Mouse (Mus musculus): ENCODE measurements around the gene Gm5447. TPM values are rescaled to one million over a fixed set of nuclear protein-coding genes. Genes with fewer than 3 reads are reported as not detected.

Gene Gm5447
- total and polyA plus RNA-seq, 2 experiments from 2014 or later: not detected

- DNase-seq (ENCODE audit: low spot score) (no peak), ATAC-seq (ENCODE audit: low FRiP score) (no peak)
- no peak for TF ChIP-seq CTCF (IDR thresholded peaks at IDR 0.05)
- H3K4me1 ChIP-seq (ENCODE audit: insufficient read depth, low read length): no peaks in the 10 kb centered on the region
- H3K4me3 ChIP-seq (ENCODE audit: low read depth, low read length): no peak overlapping the region
- no peaks in the 10 kb centered on the region for H3K9me3 ChIP-seq (ENCODE audit: low read length)
- H3K9ac ChIP-seq (replicated peaks; ENCODE audit: low read length, poor library complexity, severe bottlenecking): no peak overlapping the region
- no peaks in the 10 kb centered on the region for H3K27me3 ChIP-seq (ENCODE audit: insufficient read depth, low read length)
- 96% methylated on average over 15 of the region's 15 CpGs for WGBS
- 0 out of 2 replicates have a peak, but pooled peaks cover 3% of the 10 kb centered on the region for H3K36me3 ChIP-seq (ENCODE audit: insufficient read depth, low read length)
- H3K27ac ChIP-seq (ENCODE audit: low read depth, low read length): no peak overlapping the region
- H3K4me2 ChIP-seq (ENCODE audit: low read depth, low read length, poor library complexity, severe bottlenecking): no peak overlapping the region
Measured at GRCm38 (mm10) chr13:30947129-30947528, 26.9 kb upstream of the Gm5447 start.

GRCm38 (mm10) chr13:30947540-30947939 lies 26.5 kb upstream of the Gm5447 start, which contains the start of gene Hus1b:
Gene Hus1b, minus strand, starts transcription at chr13:30947759.
- Histone ChIP-seq H3K9ac (replicated peaks; ENCODE audit: low read length, poor library complexity, severe bottlenecking) (no peak within 1 kb of the TSS), H3K27ac (ENCODE audit: low read depth, low read length) (no peak within 1 kb of the TSS), H3K9me3 (ENCODE audit: low read length) (no peaks in the 10 kb centered on the region), H3K4me1 (ENCODE audit: insufficient read depth, low read length) (no peaks in the 10 kb centered on the region), H3K4me3 (ENCODE audit: low read depth, low read length) (no peak within 1 kb of the TSS), H3K4me2 (ENCODE audit: low read depth, low read length, poor library complexity, severe bottlenecking) (no peak within 1 kb of the TSS), H3K27me3 (ENCODE audit: insufficient read depth, low read length) (no peaks in the 10 kb centered on the region), H3K36me3 (ENCODE audit: insufficient read depth, low read length) (0 out of 2 replicates have a peak, but pooled peaks cover 3% of the 10 kb centered on the region)
- no peak for TF ChIP-seq CTCF (IDR thresholded peaks at IDR 0.05)
- 96% methylated on average over 11 of the region's 11 CpGs for WGBS
- no peak for ATAC-seq (ENCODE audit: low FRiP score)
- no peak for DNase-seq (ENCODE audit: low spot score)

GRCm38 (mm10) chr13:30949181-30949580 lies 24.8 kb upstream of the Gm5447 start:
- H3K9ac ChIP-seq (replicated peaks; ENCODE audit: low read length, poor library complexity, severe bottlenecking): no peak overlapping the region
- WGBS: 96% methylated on average over 9 of the region's 9 CpGs
- ATAC-seq (ENCODE audit: low FRiP score): no peak

GRCm38 (mm10) chr13:30952044-30952443 lies 22.0 kb upstream of the Gm5447 start:
- H3K27me3 ChIP-seq (ENCODE audit: insufficient read depth, low read length): no peaks in the 10 kb centered on the region
- H3K9ac ChIP-seq (replicated peaks; ENCODE audit: low read length, poor library complexity, severe bottlenecking): no peak overlapping the region
- no peak overlapping the region for H3K4me3 ChIP-seq (ENCODE audit: low read depth, low read length)
- H3K9me3 ChIP-seq (ENCODE audit: low read length): no peaks in the 10 kb centered on the region
- DNase-seq (ENCODE audit: low spot score) (no peak), ATAC-seq (ENCODE audit: low FRiP score) (no peak)
- 0 out of 2 replicates have a peak, but pooled peaks cover 3% of the 10 kb centered on the region for H3K36me3 ChIP-seq (ENCODE audit: insufficient read depth, low read length)
- H3K4me1 ChIP-seq (ENCODE audit: insufficient read depth, low read length): no peaks in the 10 kb centered on the region
- TF ChIP-seq CTCF (IDR thresholded peaks at IDR 0.05): no peak
- WGBS: 96% methylated on average over 2 of the region's 2 CpGs
- no peak overlapping the region for H3K4me2 ChIP-seq (ENCODE audit: low read depth, low read length, poor library complexity, severe bottlenecking)
- H3K27ac ChIP-seq (ENCODE audit: low read depth, low read length): no peak overlapping the region

More at GRCm38 (mm10) chr13:30949181-30949580, 24.8 kb upstream of the Gm5447 start:
- TF ChIP-seq CTCF (IDR thresholded peaks at IDR 0.05): no peak
- Histone ChIP-seq H3K4me2 (ENCODE audit: low read depth, low read length, poor library complexity, severe bottlenecking) (no peak overlapping the region), H3K27me3 (ENCODE audit: insufficient read depth, low read length) (no peaks in the 10 kb centered on the region), H3K9me3 (ENCODE audit: low read length) (no peaks in the 10 kb centered on the region), H3K4me1 (ENCODE audit: insufficient read depth, low read length) (no peaks in the 10 kb centered on the region), H3K4me3 (ENCODE audit: low read depth, low read length) (no peak overlapping the region), H3K27ac (ENCODE audit: low read depth, low read length) (no peak overlapping the region), H3K36me3 (ENCODE audit: insufficient read depth, low read length) (0 out of 2 replicates have a peak, but pooled peaks cover 3% of the 10 kb centered on the region)
- no peak for DNase-seq (ENCODE audit: low spot score)

DNA sequence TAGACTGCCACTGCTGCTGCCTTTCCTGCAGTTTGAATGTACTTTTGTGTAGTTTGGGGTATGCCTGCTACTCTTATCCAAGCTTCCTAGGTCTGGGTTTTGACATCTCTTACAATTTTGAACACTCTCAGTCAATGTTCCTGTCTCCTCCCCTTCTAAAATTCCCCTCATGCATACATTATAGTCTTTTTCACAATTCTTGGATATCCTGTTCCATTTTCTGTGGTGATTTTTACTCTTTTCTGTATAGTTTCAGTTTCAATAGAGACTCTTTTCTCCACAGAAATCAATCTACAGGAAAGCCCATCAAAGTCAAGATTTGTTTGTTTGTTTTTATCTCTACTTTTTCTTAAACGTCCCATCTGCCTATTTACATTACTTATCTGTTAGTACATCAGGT lies 20.4 kb upstream of the Gm5447 start:
- H3K36me3 ChIP-seq (ENCODE audit: insufficient read depth, low read length): no peaks in the 10 kb centered on the region
- no peak for ATAC-seq (ENCODE audit: low FRiP score)
- WGBS: 88% methylated on average over 1 of the region's 1 CpGs
- no peak overlapping the region for H3K4me3 ChIP-seq (ENCODE audit: low read depth, low read length)
- no peak for TF ChIP-seq CTCF (IDR thresholded peaks at IDR 0.05)
- H3K4me2 ChIP-seq (ENCODE audit: low read depth, low read length, poor library complexity, severe bottlenecking): no peak overlapping the region
- no peak overlapping the region for H3K27ac ChIP-seq (ENCODE audit: low read depth, low read length)
- H3K9ac ChIP-seq (replicated peaks; ENCODE audit: low read length, poor library complexity, severe bottlenecking): no peak overlapping the region
- DNase-seq (ENCODE audit: low spot score): no peak
- no peaks in the 10 kb centered on the region for H3K9me3 ChIP-seq (ENCODE audit: low read length)
- no peaks in the 10 kb centered on the region for H3K27me3 ChIP-seq (ENCODE audit: insufficient read depth, low read length)
- H3K4me1 ChIP-seq (ENCODE audit: insufficient read depth, low read length): no peaks in the 10 kb centered on the region

- Histone ChIP-seq H3K36me3 (ENCODE audit: insufficient read depth, low read length) (no peaks in the 10 kb centered on the region), H3K4me3 (ENCODE audit: low read depth, low read length) (no peak overlapping the region), H3K27ac (ENCODE audit: low read depth, low read length) (no peak overlapping the region), H3K4me2 (ENCODE audit: low read depth, low read length, poor library complexity, severe bottlenecking) (no peak overlapping the region), H3K4me1 (ENCODE audit: insufficient read depth, low read length) (no peaks in the 10 kb centered on the region), H3K9me3 (ENCODE audit: low read length) (no peaks in the 10 kb centered on the region), H3K27me3 (ENCODE audit: insufficient read depth, low read length) (no peaks in the 10 kb centered on the region), H3K9ac (replicated peaks; ENCODE audit: low read length, poor library complexity, severe bottlenecking) (no peak overlapping the region)
- no peak for TF ChIP-seq CTCF (IDR thresholded peaks at IDR 0.05)
- DNase-seq (ENCODE audit: low spot score): no peak
- ATAC-seq (ENCODE audit: low FRiP score): no peak
- WGBS: 93% methylated on average over 2 of the region's 2 CpGs
Measured at GRCm38 (mm10) chr13:30960714-30961113, 13.3 kb upstream of the Gm5447 start.
